Mouse (Mus musculus): ENCODE results near the gene Ctsw.

GRCm38 (mm10) chr19:5422895-5423443 is 45.3 kb downstream of the Ctsw start:
- TF ChIP-seq CTCF (IDR thresholded peaks at IDR 0.05; ENCODE audit: borderline replicate concordance, extremely low read depth, insufficient read depth, insufficient read length) (no peak), POLR2A (IDR thresholded peaks at IDR 0.05; ENCODE audit: borderline replicate concordance, extremely low read depth, insufficient read depth, insufficient read length, poor library complexity, severe bottlenecking) (no peak)
